Mouse (Mus musculus): ENCODE data around the gene Plcl2. TPM values are rescaled to one million over a fixed set of nuclear protein-coding genes. Genes with fewer than 3 reads are reported as not detected.
A peak's percentile ranks its signal among the peaks of the same experiment; 100 is the strongest.
"Not testable (repeated sequence)": the region's sequence is repeated elsewhere in the genome, so short reads cannot be mapped to it uniquely, and the experiment has no call there.

Plcl2 gene
- total RNA-seq, 2 experiments from 2014 or later, result 9.9 to 10.6 TPM

- no peak for DNase-seq
- intact Hi-C loops (cut with DNase I), result no loop called here
These were observed 145.7 kb downstream of the Plcl2 start for GRCm38 (mm10) chr17:50654741-50655415.

GRCm38 (mm10) chr17:50655416-50655776 lies 146.2 kb downstream of the Plcl2 start:
- intact Hi-C loops (cut with DNase I), result no loop called here

GRCm38 (mm10) chr17:50657321-50657720 lies 148.1 kb downstream of the Plcl2 start:
- intact Hi-C loops (cut with DNase I), result no loop called here
- DNase-seq, result peak in 1 of 2 experiments; percentile 34

More at GRCm38 (mm10) chr17:50655416-50655776, 146.2 kb downstream of the Plcl2 start:
- DNase-seq, result no peak

GRCm38 (mm10) chr17:50658901-50659300 lies 149.7 kb downstream of the Plcl2 start:
- intact Hi-C loops (cut with DNase I), result no loop called here

GRCm38 (mm10) chr17:50667596-50667995 lies 158.4 kb downstream of the Plcl2 start:
- DNase-seq, result no peak
- intact Hi-C loops (cut with DNase I), result no loop called here

More at GRCm38 (mm10) chr17:50658901-50659300, 149.7 kb downstream of the Plcl2 start:
- DNase-seq, result no peak

GRCm38 (mm10) chr17:50668681-50669208 lies 159.5 kb downstream of the Plcl2 start:
- intact Hi-C loops (cut with DNase I), result no loop called here
- DNase-seq, result no peak

GRCm38 (mm10) chr17:50671416-50671815 lies 162.2 kb downstream of the Plcl2 start:
- DNase-seq, result no peak
- intact Hi-C loops (cut with DNase I), result no loop called here

GRCm38 (mm10) chr17:50674580-50674979 lies 165.4 kb downstream of the Plcl2 start:
- intact Hi-C loops (cut with DNase I), result no loop called here
- DNase-seq, result no peak

- intact Hi-C loops (cut with DNase I), result no loop called here
- DNase-seq, result no peak
These were observed 166.0 kb downstream of the Plcl2 start for GRCm38 (mm10) chr17:50675231-50675630.

GRCm38 (mm10) chr17:50677334-50677733 lies 168.1 kb downstream of the Plcl2 start:
- no peak for DNase-seq
- intact Hi-C loops (cut with DNase I), result no loop called here

- DNase-seq, result peak; percentile 43 to 68
- intact Hi-C loops (cut with DNase I), result no loop called here
These were observed 168.9 kb downstream of the Plcl2 start for GRCm38 (mm10) chr17:50677978-50678712.

- no peak for DNase-seq
- intact Hi-C loops (cut with DNase I), result no loop called here
These were observed 169.5 kb downstream of the Plcl2 start for GRCm38 (mm10) chr17:50678748-50679147.

GRCm38 (mm10) chr17:50679613-50680534 lies 170.7 kb downstream of the Plcl2 start:
- intact Hi-C loops (cut with DNase I), result no loop called here
- no peak for DNase-seq

GRCm38 (mm10) chr17:50682696-50683095 lies 173.5 kb downstream of the Plcl2 start:
- peak in 1 of 2 experiments; percentile 59 for DNase-seq
- intact Hi-C loops (cut with DNase I), result no loop called here

- intact Hi-C loops (cut with DNase I), result no loop called here
- DNase-seq, result no peak
These were observed 175.9 kb downstream of the Plcl2 start for GRCm38 (mm10) chr17:50684960-50685645.

- DNase-seq, result no peak
These were observed 178.5 kb downstream of the Plcl2 start for GRCm38 (mm10) chr17:50687670-50688069.

GRCm38 (mm10) chr17:50688135-50688534 lies 178.9 kb downstream of the Plcl2 start:
- no peak for DNase-seq
- intact Hi-C loops (cut with DNase I), result no loop called here

More at GRCm38 (mm10) chr17:50687670-50688069, 178.5 kb downstream of the Plcl2 start:
- intact Hi-C loops (cut with DNase I), result no loop called here

- intact Hi-C loops (cut with DNase I); DNase-seq: not testable (repeated sequence)
These were observed 189.2 kb downstream of the Plcl2 start for GRCm38 (mm10) chr17:50698410-50698809.

GRCm38 (mm10) chr17:50710497-50711222 lies 201.5 kb downstream of the Plcl2 start:
- no peak for DNase-seq
- intact Hi-C loops (cut with DNase I), result no loop called here

All from heart, postnatal 14 days (tissue).